In the genomic region with DNA sequence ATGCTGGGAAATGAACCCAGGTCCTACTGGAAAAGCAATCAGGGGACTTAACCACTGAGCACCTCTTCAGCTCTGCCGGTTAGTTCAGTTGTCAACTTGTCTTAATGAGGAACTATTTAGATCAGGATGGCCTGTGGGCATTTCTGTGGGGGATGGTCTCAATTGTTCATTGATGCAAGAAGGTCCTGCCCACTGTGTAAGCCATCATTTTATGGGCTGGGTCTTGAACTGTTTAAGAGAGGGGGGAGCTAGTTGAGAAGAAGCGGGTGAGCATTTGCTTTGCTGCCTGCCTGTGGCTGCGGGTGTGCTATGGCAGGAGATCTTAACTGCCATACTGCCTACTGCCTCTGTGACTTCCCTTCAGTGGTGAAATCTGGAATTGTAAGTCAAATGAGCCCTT, we compare ENCODE assay signal across 28 mouse cellular contexts.
DNase-seq lines count a peak whose midpoint lies in the region; ATAC-seq and TF ChIP-seq lines count a peak whose summit lies in the region.
"Had no signal": no experiment of that assay in that cellular context is flagged by ENCODE, and none has a peak within 500 bp of the region (broad histone marks: within the 10 kb centered on the region; RNA-seq: fewer than 3 reads in every experiment).

No protein-coding gene starts in this region.

- H3K4me3 ChIP-seq in layer of hippocampus, adult 2 months = no peak overlapping the region
- H3K4me3 ChIP-seq in thymus, adult 2 months (ENCODE audit: control insufficient read depth, insufficient read depth, low read length) = no peak overlapping the region
- H3K4me3 ChIP-seq: embryonic facial prominence, embryonic 13.5 days; gastrocnemius, adult 2 months; hindbrain, embryonic 15.5 days; intestine, embryonic 15.5 days; limb, embryonic 10.5 days; limb, embryonic 15.5 days; midbrain, embryonic 15.5 days had no signal

- no peak for DNase-seq in frontal cortex, postnatal 10 days (ENCODE audit: low spot score in 2 of 2)
- DNase-seq in layer of hippocampus, adult 2 months (ENCODE audit: low spot score in 2 of 2) = no peak
- no peak for DNase-seq in layer of hippocampus, adult 9-11 months
- DNase-seq in R1 (ENCODE audit: low read depth, low spot score) = peak; percentile 62
- no peak for DNase-seq in thymus, adult 2 months
- DNase-seq: adrenal gland, postnatal 25 days; B cell, adult 2 months; cerebellum, adult 11-12 months; cerebellum, postnatal 10 days; gastrocnemius, adult 2 months; kidney, adult 2 months; kidney, postnatal 36 days; layer of hippocampus, postnatal 36 days; lung, adult 2 months; lung, postnatal 10 days; right cerebral cortex, postnatal 4 days; thymus, postnatal 4 days had no signal

- ATAC-seq in frontal cortex, adult (ENCODE audit: low TSS enrichment) = 0 out of 2 replicates have a peak, but pooled peaks have one; percentile 25
- ATAC-seq in granulocyte monocyte progenitor cell, adult 5-6 weeks (replicated peaks; ENCODE audit: poor library complexity, severe bottlenecking) = peak; percentile 40; the same call in 1 of the 2 replicates
- ATAC-seq: intestine, embryonic 15.5 days; midbrain, embryonic 15.5 days had no signal

- no peaks in the 10 kb centered on the region for H3K36me3 ChIP-seq in thymus, adult 2 months (ENCODE audit: control insufficient read depth, insufficient read depth, low read length)
- H3K36me3 ChIP-seq: embryonic facial prominence, embryonic 13.5 days; G1E; hindbrain, embryonic 15.5 days; intestine, embryonic 15.5 days; limb, embryonic 10.5 days; limb, embryonic 15.5 days; midbrain, embryonic 15.5 days had no signal

- TF ChIP-seq POLR2A in thymus, adult 2 months (IDR thresholded peaks at IDR 0.05; ENCODE audit: control insufficient read depth, extremely low read depth, insufficient read depth, low read length, poor library complexity) = no peak

- H3K27me3 ChIP-seq in thymus, adult 2 months (ENCODE audit: control insufficient read depth, insufficient read depth, low read length) = no peaks in the 10 kb centered on the region
- H3K27me3 ChIP-seq: embryonic facial prominence, embryonic 13.5 days; hindbrain, embryonic 15.5 days; intestine, embryonic 15.5 days; limb, embryonic 15.5 days; midbrain, embryonic 15.5 days had no signal

- peak; percentile 36 for TF ChIP-seq CTCF in layer of hippocampus, adult 2 months (conservative IDR thresholded peaks at IDR 0.05)
- TF ChIP-seq CTCF in thymus, adult 2 months (IDR thresholded peaks at IDR 0.05; ENCODE audit: borderline replicate concordance, control insufficient read depth, extremely low read depth, insufficient read depth, low read length, poor library complexity) = no peak

- H3K4me1 ChIP-seq in thymus, adult 2 months (replicated peaks; ENCODE audit: control insufficient read depth, insufficient read depth, low read length) = no peaks in the 10 kb centered on the region
- H3K4me1 ChIP-seq: intestine, embryonic 15.5 days had no signal

- WGBS in thymus, adult 2 months = 89% methylated on average over 3 of the region's 3 CpGs

- no peak overlapping the region for H3K27ac ChIP-seq in layer of hippocampus, adult 2 months
- no peak overlapping the region for H3K27ac ChIP-seq in thymus, adult 2 months (ENCODE audit: control insufficient read depth, insufficient read depth, low read length)
- H3K27ac ChIP-seq: embryonic facial prominence, embryonic 13.5 days; gastrocnemius, adult 2 months; hindbrain, embryonic 15.5 days; intestine, embryonic 15.5 days; limb, embryonic 10.5 days; limb, embryonic 15.5 days; liver, embryonic 14.5 days; macrophage; midbrain, embryonic 15.5 days had no signal
